Comparison of ENCODE assay signal across 8 mouse cellular contexts in genomic region chr19:6342276-6342933, GRCm38 (mm10). TPM values are rescaled to one million over a fixed set of nuclear protein-coding genes. Genes with fewer than 3 reads are reported as not detected.
DNase-seq lines count a peak whose midpoint lies in the region; ATAC-seq lines count a peak whose summit lies in the region.

No protein-coding gene starts in this region.

- peak overlapping the region; percentile 95; the same call in 1 of the 2 replicates for H3K4me2 ChIP-seq in kidney, embryonic 14.5 days (replicated peaks; ENCODE audit: low read depth, low read length)
- H3K4me2 ChIP-seq in embryonic facial prominence, embryonic 15.5 days (replicated peaks): peak overlapping the region; percentile 93
- peak overlapping the region; percentile 99 for H3K4me2 ChIP-seq in liver, embryonic 12.5 days
- peak overlapping the region; percentile 67 for H3K4me2 ChIP-seq in neural tube, embryonic 15.5 days

- ATAC-seq in kidney, embryonic 14.5 days (ENCODE audit: low FRiP score, low TSS enrichment): no peak
- ATAC-seq in embryonic facial prominence, embryonic 15.5 days (ENCODE audit: insufficient number of reproducible peaks, low FRiP score, low TSS enrichment, low read depth): no peak
- no peak for ATAC-seq in liver, embryonic 12.5 days
- ATAC-seq in neural tube, embryonic 15.5 days (ENCODE audit: low FRiP score): no peak

- no peak overlapping the region for H3K9ac ChIP-seq in kidney, embryonic 14.5 days (ENCODE audit: low read depth, low read length)
- no peak overlapping the region for H3K9ac ChIP-seq in embryonic facial prominence, embryonic 15.5 days
- H3K9ac ChIP-seq in liver, embryonic 12.5 days: no peak overlapping the region
- peak overlapping the region; percentile 3; the same call in 1 of the 2 replicates for H3K9ac ChIP-seq in neural tube, embryonic 15.5 days (replicated peaks)

- no peaks in the 10 kb centered on the region for H3K9me3 ChIP-seq in kidney, embryonic 14.5 days (ENCODE audit: control insufficient read depth, low read length)
- no peaks in the 10 kb centered on the region for H3K9me3 ChIP-seq in embryonic facial prominence, embryonic 15.5 days (replicated peaks)
- no peaks in the 10 kb centered on the region for H3K9me3 ChIP-seq in liver, embryonic 12.5 days (replicated peaks)
- no peaks in the 10 kb centered on the region for H3K9me3 ChIP-seq in neural tube, embryonic 15.5 days (replicated peaks)

- peaks cover 56% of the 10 kb centered on the region for H3K36me3 ChIP-seq in kidney, embryonic 14.5 days (ENCODE audit: control insufficient read depth, insufficient read depth, low read length)
- peaks cover 67% of the 10 kb centered on the region for H3K36me3 ChIP-seq in embryonic facial prominence, embryonic 15.5 days
- peaks cover 71% of the 10 kb centered on the region for H3K36me3 ChIP-seq in liver, embryonic 12.5 days
- peaks cover 70% of the 10 kb centered on the region for H3K36me3 ChIP-seq in neural tube, embryonic 15.5 days

- no peak overlapping the region for H3K27ac ChIP-seq in kidney, embryonic 14.5 days (ENCODE audit: low read depth, low read length)
- no peak overlapping the region for H3K27ac ChIP-seq in embryonic facial prominence, embryonic 15.5 days (replicated peaks)
- H3K27ac ChIP-seq in liver, embryonic 12.5 days: peak overlapping the region; percentile 83
- H3K27ac ChIP-seq in neural tube, embryonic 15.5 days (replicated peaks): no peak overlapping the region

- WGBS in kidney, embryonic 14.5 days: 74% methylated on average over 5 of the region's 5 CpGs
- WGBS in embryonic facial prominence, embryonic 15.5 days: 73% methylated on average over 5 of the region's 5 CpGs
- 52% methylated on average over 5 of the region's 5 CpGs for WGBS in liver, embryonic 12.5 days (ENCODE audit: insufficient replicate concordance)
- 72% methylated on average over 5 of the region's 5 CpGs for WGBS in neural tube, embryonic 15.5 days

- H3K27me3 ChIP-seq in kidney, embryonic 14.5 days (ENCODE audit: control insufficient read depth, insufficient read depth, low read length): no peaks in the 10 kb centered on the region
- no peaks in the 10 kb centered on the region for H3K27me3 ChIP-seq in embryonic facial prominence, embryonic 15.5 days
- H3K27me3 ChIP-seq in liver, embryonic 12.5 days (replicated peaks): no peaks in the 10 kb centered on the region
- H3K27me3 ChIP-seq in neural tube, embryonic 15.5 days (replicated peaks): no peaks in the 10 kb centered on the region

- H3K4me3 ChIP-seq in kidney, embryonic 14.5 days (ENCODE audit: low read length): peak overlapping the region; percentile 81; the same call in 1 of the 2 replicates
- H3K4me3 ChIP-seq in embryonic facial prominence, embryonic 15.5 days (replicated peaks): peak overlapping the region; percentile 76; the same call in 1 of the 2 replicates
- peak overlapping the region; percentile 79 for H3K4me3 ChIP-seq in liver, embryonic 12.5 days
- peak overlapping the region; percentile 51; the same call in 1 of the 2 replicates for H3K4me3 ChIP-seq in neural tube, embryonic 15.5 days (replicated peaks)

- DNase-seq in kidney, postnatal 4 days: no peak
- no peak for DNase-seq in adrenal gland, postnatal 14 days
- DNase-seq in gastrocnemius, postnatal 25 days: no peak
- no peak for DNase-seq in testis, postnatal 14 days (ENCODE audit: low spot score)

- peaks cover 17% of the 10 kb centered on the region; the same call in 1 of the 2 replicates for H3K4me1 ChIP-seq in kidney, embryonic 14.5 days (ENCODE audit: control insufficient read depth, insufficient read depth, low read length)
- peaks cover 23% of the 10 kb centered on the region for H3K4me1 ChIP-seq in embryonic facial prominence, embryonic 15.5 days
- H3K4me1 ChIP-seq in liver, embryonic 12.5 days: peaks cover 67% of the 10 kb centered on the region
- H3K4me1 ChIP-seq in neural tube, embryonic 15.5 days: peaks cover 28% of the 10 kb centered on the region

RNA-seq across cellular contexts. Expression of gene Map4k2, which starts 1.5 kb away (rescaled TPM):
- polyA plus RNA-seq in kidney, embryonic 14.5 days (2014; fragmentation: Nextera tagmentation; extraction: Ambion mirVana): 12.5 and 12.8 TPM in 2 replicates
- polyA plus RNA-seq in embryonic facial prominence, embryonic 15.5 days (2015; fragmentation: Nextera tagmentation; extraction: Ambion mirVana): 15.6 and 16.7 TPM in 2 replicates
- polyA plus RNA-seq in liver, embryonic 12.5 days (2016; fragmentation: Nextera tagmentation; extraction: Ambion mirVana): 9.2 and 9.3 TPM in 2 replicates
- polyA plus RNA-seq in neural tube, embryonic 15.5 days (2015; fragmentation: Nextera tagmentation; extraction: Ambion mirVana): 21.9 and 22.2 TPM in 2 replicates
- 39.6 and 70.3 TPM in 2 replicates for total RNA-seq in adrenal gland, postnatal 14 days (2021)
- total RNA-seq in gastrocnemius, postnatal 25 days (2021): 10 to 100 TPM in 1 of 2 experiments, 1 to 10 TPM in 1; 9.2 to 14.6 TPM

RNA-seq across cellular contexts. Expression of gene Men1, which starts 7.6 kb away (rescaled TPM):
- 46.1 and 49.1 TPM in 2 replicates for polyA plus RNA-seq in kidney, embryonic 14.5 days (2014; fragmentation: Nextera tagmentation; extraction: Ambion mirVana)
- 82.1 and 91.7 TPM in 2 replicates for polyA plus RNA-seq in embryonic facial prominence, embryonic 15.5 days (2015; fragmentation: Nextera tagmentation; extraction: Ambion mirVana)
- 48.6 and 49.4 TPM in 2 replicates for polyA plus RNA-seq in liver, embryonic 12.5 days (2016; fragmentation: Nextera tagmentation; extraction: Ambion mirVana)
- 71.4 and 71.6 TPM in 2 replicates for polyA plus RNA-seq in neural tube, embryonic 15.5 days (2015; fragmentation: Nextera tagmentation; extraction: Ambion mirVana)
- total RNA-seq in adrenal gland, postnatal 14 days (2021): 35.4 and 42.6 TPM in 2 replicates
- 1 to 10 TPM; 5.0 to 7.0 TPM for total RNA-seq in gastrocnemius, postnatal 25 days (2021)

RNA-seq across cellular contexts. Expression of gene Sf1, which starts 21.1 kb away (rescaled TPM):
- 127 and 183 TPM in 2 replicates for polyA plus RNA-seq in kidney, embryonic 14.5 days (2014; fragmentation: Nextera tagmentation; extraction: Ambion mirVana)
- polyA plus RNA-seq in embryonic facial prominence, embryonic 15.5 days (2015; fragmentation: Nextera tagmentation; extraction: Ambion mirVana): 132 and 145 TPM in 2 replicates
- 115 and 119 TPM in 2 replicates for polyA plus RNA-seq in liver, embryonic 12.5 days (2016; fragmentation: Nextera tagmentation; extraction: Ambion mirVana)
- polyA plus RNA-seq in neural tube, embryonic 15.5 days (2015; fragmentation: Nextera tagmentation; extraction: Ambion mirVana): 88.7 and 104 TPM in 2 replicates
- total RNA-seq in adrenal gland, postnatal 14 days (2021): 210 and 223 TPM in 2 replicates
- 10 to 100 TPM; 65.5 to 75.2 TPM for total RNA-seq in gastrocnemius, postnatal 25 days (2021)

RNA-seq across cellular contexts. Expression of gene Cdc42bpg, which starts 36.1 kb away (rescaled TPM):
- polyA plus RNA-seq in kidney, embryonic 14.5 days (2014; fragmentation: Nextera tagmentation; extraction: Ambion mirVana): 0.89 and 2.0 TPM in 2 replicates
- polyA plus RNA-seq in embryonic facial prominence, embryonic 15.5 days (2015; fragmentation: Nextera tagmentation; extraction: Ambion mirVana): 1.5 and 2.5 TPM in 2 replicates
- 0.20 TPM in 2 replicates for polyA plus RNA-seq in liver, embryonic 12.5 days (2016; fragmentation: Nextera tagmentation; extraction: Ambion mirVana)
- 0.33 and 0.36 TPM in 2 replicates for polyA plus RNA-seq in neural tube, embryonic 15.5 days (2015; fragmentation: Nextera tagmentation; extraction: Ambion mirVana)
- total RNA-seq in adrenal gland, postnatal 14 days (2021): 9.9 and 11.5 TPM in 2 replicates
- 1 to 10 TPM; 4.0 to 5.1 TPM for total RNA-seq in gastrocnemius, postnatal 25 days (2021)

RNA-seq across cellular contexts. Expression of gene Pygm, which starts 41.8 kb away (rescaled TPM):
- 15.7 and 16.4 TPM in 2 replicates for polyA plus RNA-seq in kidney, embryonic 14.5 days (2014; fragmentation: Nextera tagmentation; extraction: Ambion mirVana)
- 35.6 and 38.9 TPM in 2 replicates for polyA plus RNA-seq in embryonic facial prominence, embryonic 15.5 days (2015; fragmentation: Nextera tagmentation; extraction: Ambion mirVana)
- polyA plus RNA-seq in liver, embryonic 12.5 days (2016; fragmentation: Nextera tagmentation; extraction: Ambion mirVana): 2.6 and 2.7 TPM in 2 replicates
- polyA plus RNA-seq in neural tube, embryonic 15.5 days (2015; fragmentation: Nextera tagmentation; extraction: Ambion mirVana): 7.5 and 12.0 TPM in 2 replicates
- total RNA-seq in adrenal gland, postnatal 14 days (2021): 64.2 and 85.7 TPM in 2 replicates
- total RNA-seq in gastrocnemius, postnatal 25 days (2021): 1,000 to 10,000 TPM; 5,552 to 6,904 TPM
